Comparison of ENCODE assay signal across 9 mouse cellular contexts in genomic region chr2:138257692-138258315, GRCm38 (mm10). TPM values are rescaled to one million over a fixed set of nuclear protein-coding genes. Genes with fewer than 3 reads are reported as not detected.
DNase-seq lines count a peak whose midpoint lies in the region; ATAC-seq and TF ChIP-seq lines count a peak whose summit lies in the region.
"Had no signal": no experiment of that assay in that cellular context is flagged by ENCODE, and none has a peak within 500 bp of the region (broad histone marks: within the 10 kb centered on the region; RNA-seq: fewer than 3 reads in every experiment).

No protein-coding gene starts in this region.

- H3K79me2 ChIP-seq in myocyte (ENCODE audit: control insufficient read depth, insufficient read depth), result peaks cover 33% of the 10 kb centered on the region

- no peak for TF ChIP-seq CTCF in cerebellum, adult 2 months (IDR thresholded peaks at IDR 0.05; ENCODE audit: borderline replicate concordance, insufficient read depth, low read depth, low read length)

- H3K4me3 ChIP-seq in cerebellum, adult 2 months (replicated peaks; ENCODE audit: insufficient read depth, low read depth, low read length), result peak overlapping the region; percentile 98
- H3K4me3 ChIP-seq in forebrain, embryonic 13.5 days, result peak overlapping the region; percentile 88
- H3K4me3 ChIP-seq in hindbrain, embryonic 15.5 days, result peak overlapping the region; percentile 84
- H3K4me3 ChIP-seq in liver, embryonic 11.5 days (ENCODE audit: low read depth, low read length), result peak overlapping the region; percentile 82
- H3K4me3 ChIP-seq in myocyte, result peak overlapping the region; percentile 36

- no peak for ATAC-seq in cerebellum, adult (ENCODE audit: insufficient number of reproducible peaks, low FRiP score, low TSS enrichment)
- ATAC-seq in forebrain, embryonic 13.5 days, result peak; percentile 25; the same call in 1 of the 2 replicates
- peak; percentile 21; the same call in 1 of the 2 replicates for ATAC-seq in hindbrain, embryonic 15.5 days (ENCODE audit: low FRiP score, low read depth)
- ATAC-seq in liver, embryonic 11.5 days (replicated peaks; ENCODE audit: low FRiP score), result 0 out of 2 replicates have a peak, but pooled peaks have one; percentile 25

- no peaks in the 10 kb centered on the region for H3K36me3 ChIP-seq in forebrain, embryonic 13.5 days (ENCODE audit: poor library complexity, severe bottlenecking)
- H3K36me3 ChIP-seq in hindbrain, embryonic 15.5 days, result no peaks in the 10 kb centered on the region
- no peaks in the 10 kb centered on the region for H3K36me3 ChIP-seq in liver, embryonic 11.5 days (ENCODE audit: control insufficient read depth, insufficient read depth, low read length)
- no peaks in the 10 kb centered on the region for H3K36me3 ChIP-seq in myocyte (ENCODE audit: control insufficient read depth, insufficient read depth)
- H3K36me3 ChIP-seq: G1E had no signal

- H3K4me2 ChIP-seq in forebrain, embryonic 13.5 days, result peak overlapping the region; percentile 77
- peak overlapping the region; percentile 68 for H3K4me2 ChIP-seq in hindbrain, embryonic 15.5 days
- H3K4me2 ChIP-seq in liver, embryonic 11.5 days, result peak overlapping the region; percentile 79
- H3K4me2 ChIP-seq in myocyte (ENCODE audit: low read depth), result peak overlapping the region; percentile 83

- H3K27ac ChIP-seq in cerebellum, adult 2 months (ENCODE audit: insufficient read depth, low read length), result no peak overlapping the region
- no peak overlapping the region for H3K27ac ChIP-seq in forebrain, embryonic 13.5 days
- H3K27ac ChIP-seq in hindbrain, embryonic 15.5 days (replicated peaks), result peak overlapping the region; percentile 93
- no peak overlapping the region for H3K27ac ChIP-seq in liver, embryonic 11.5 days (ENCODE audit: low read depth, low read length)

- TF ChIP-seq POLR2A in cerebellum, adult 2 months (IDR thresholded peaks at IDR 0.05; ENCODE audit: borderline replicate concordance, insufficient read depth, low read length), result no peak
- no peak for TF ChIP-seq POLR2A in myocyte (IDR thresholded peaks at IDR 0.05; ENCODE audit: insufficient read length, low read depth)

- H3K9me3 ChIP-seq in forebrain, embryonic 13.5 days (replicated peaks), result no peaks in the 10 kb centered on the region
- no peaks in the 10 kb centered on the region for H3K9me3 ChIP-seq in hindbrain, embryonic 15.5 days
- H3K9me3 ChIP-seq in liver, embryonic 11.5 days (ENCODE audit: control insufficient read depth, low read length), result no peaks in the 10 kb centered on the region

- no peak overlapping the region for H3ac ChIP-seq in myocyte (ENCODE audit: control insufficient read depth, insufficient read length)

- H3K9ac ChIP-seq in forebrain, embryonic 13.5 days, result peak overlapping the region; percentile 86
- peak overlapping the region; percentile 86 for H3K9ac ChIP-seq in hindbrain, embryonic 15.5 days
- peak overlapping the region; percentile 76 for H3K9ac ChIP-seq in liver, embryonic 11.5 days (ENCODE audit: low read depth, low read length)

- no peaks in the 10 kb centered on the region for H3K27me3 ChIP-seq in cerebellum, adult 2 months (ENCODE audit: control insufficient read depth, insufficient read depth, low read length)
- no peaks in the 10 kb centered on the region for H3K27me3 ChIP-seq in forebrain, embryonic 13.5 days
- no peaks in the 10 kb centered on the region for H3K27me3 ChIP-seq in hindbrain, embryonic 15.5 days
- no peaks in the 10 kb centered on the region for H3K27me3 ChIP-seq in liver, embryonic 11.5 days (replicated peaks; ENCODE audit: control insufficient read depth, insufficient read depth, low read length)
- H3K27me3 ChIP-seq in myocyte (ENCODE audit: control insufficient read depth, insufficient read depth, insufficient read length), result no peaks in the 10 kb centered on the region

- 1% methylated on average over 10 of the region's 10 CpGs for WGBS in cerebellum, adult 2 months
- 3% methylated on average over 10 of the region's 10 CpGs for WGBS in forebrain, embryonic 13.5 days
- 0% methylated on average over 10 of the region's 10 CpGs for WGBS in hindbrain, embryonic 15.5 days
- WGBS in liver, embryonic 11.5 days, result 1% methylated on average over 10 of the region's 10 CpGs

- peaks cover 11% of the 10 kb centered on the region; the same call in 1 of the 2 replicates for H3K4me1 ChIP-seq in cerebellum, adult 2 months (ENCODE audit: control insufficient read depth, insufficient read depth, low read length)
- H3K4me1 ChIP-seq in forebrain, embryonic 13.5 days, result peaks cover 30% of the 10 kb centered on the region
- H3K4me1 ChIP-seq in hindbrain, embryonic 15.5 days (replicated peaks), result peaks cover 35% of the 10 kb centered on the region
- peaks cover 8% of the 10 kb centered on the region for H3K4me1 ChIP-seq in liver, embryonic 11.5 days (replicated peaks; ENCODE audit: control insufficient read depth, insufficient read depth, low read length)

- DNase-seq in cerebellum, adult 2 months, result peak in 1 of 2 experiments; percentile 75
- DNase-seq in adrenal gland, postnatal 25 days, result peak; percentile 35
- peak; percentile 39 for DNase-seq in liver, embryonic 11.5 days (ENCODE audit: low spot score)
- no peak for DNase-seq in frontal cortex, postnatal 25 days (ENCODE audit: low spot score in 2 of 2)

TF ChIP-seq in myocyte, 11 proteins besides CTCF, POLR2A, EP300 and RAD21:
- no peak for TF ChIP-seq POLR2AphosphoS2 (IDR thresholded peaks at IDR 0.05; ENCODE audit: insufficient read length, low read depth)
- TF ChIP-seq MYOD1 (IDR thresholded peaks at IDR 0.05; ENCODE audit: control insufficient read depth in 1 of 3, insufficient read length in 2 of 3, low read depth in 2 of 3), result no peak
- no peak for TF ChIP-seq MAX (IDR thresholded peaks at IDR 0.05; ENCODE audit: low read depth)
- no peak for TF ChIP-seq USF1 (IDR thresholded peaks at IDR 0.05; ENCODE audit: low read depth)
- no peak for TF ChIP-seq E2F4 (IDR thresholded peaks at IDR 0.05; ENCODE audit: insufficient read depth)
- TF ChIP-seq REST (IDR thresholded peaks at IDR 0.05; ENCODE audit: insufficient read depth, insufficient read length), result no peak
- TF ChIP-seq TCF12 (IDR thresholded peaks at IDR 0.05; ENCODE audit: insufficient read depth, poor library complexity, severe bottlenecking), result no peak
- no peak for TF ChIP-seq MYOG (IDR thresholded peaks at IDR 0.05; ENCODE audit: control insufficient read depth in 1 of 3, insufficient read depth in 1 of 3, insufficient read length in 2 of 3, low read depth in 2 of 3)
- no peak for TF ChIP-seq SRF (IDR thresholded peaks at IDR 0.05; ENCODE audit: control insufficient read depth, insufficient read length, low read depth)
- no peak for TF ChIP-seq CEBPB (IDR thresholded peaks at IDR 0.05; ENCODE audit: insufficient read depth, poor library complexity, severe bottlenecking)

RNA-seq across cellular contexts. Expression of gene Btbd3, which starts 1.4 kb away (rescaled TPM):
- polyA plus RNA-seq in cerebellum, adult 2 months (2012; rRNA removed), result 183 and 201 TPM in 2 replicates
- 20.9 and 24.6 TPM in 2 replicates for total RNA-seq in adrenal gland, postnatal 25 days (2021)
- polyA plus RNA-seq in forebrain, embryonic 13.5 days (2015; fragmentation: Nextera tagmentation; extraction: Ambion mirVana), result 15.9 and 19.9 TPM in 2 replicates
- polyA plus RNA-seq in hindbrain, embryonic 15.5 days (2015; fragmentation: Nextera tagmentation; extraction: Ambion mirVana), result 25.9 and 36.7 TPM in 2 replicates
- 8.2 and 8.8 TPM in 2 replicates for polyA plus RNA-seq in liver, embryonic 11.5 days (2014; fragmentation: Nextera tagmentation; extraction: Ambion mirVana)
- 2.9 TPM for polyA plus RNA-seq in myocyte (2012; fragmentation: generic; extraction: Trizol)
- polyA plus RNA-seq: G1E had no signal

Comparison
In these comparisons a context has a peak if more than half of its experiments do, and no peak if none do; other contexts are left out.
1. DNase-seq: peak in adrenal gland, postnatal 25 days (single experiment) and liver, embryonic 11.5 days (single experiment); none in frontal cortex, postnatal 25 days (0 of 2).
2. H3K4me3 ChIP-seq: peak in every context shown above with its lines; median percentile 98 in cerebellum, adult 2 months; 88 in forebrain, embryonic 13.5 days; 84 in hindbrain, embryonic 15.5 days; 82 in liver, embryonic 11.5 days; 36 in myocyte.
3. Peak in every context shown above with its lines, with median percentiles within 50 percentile points of each other: H3K4me2 ChIP-seq and H3K9ac ChIP-seq.